Mouse (Mus musculus) lung, postnatal 0 days (tissue): ENCODE measurements around the gene Chd9. TPM values are rescaled to one million over a fixed set of nuclear protein-coding genes. Genes with fewer than 3 reads are reported as not detected.

Experiments used
- ATAC-seq: fragments of 200-750 bp; cut with Nextera tagmentation; 2 replicates; pipeline ENCODE4 v1.8.0; 2017; ENCODE audit warnings: moderate library complexity
- DNase-seq: peaks from one replicate; pipeline ENCODE4 v3.0.0-alpha.2; 2016; ENCODE audit warnings: low spot score
- H3K27ac ChIP-seq: fragments of 300-500 bp; sonication (generic); 2 replicates; pipeline ENCODE4 v1.5.1; 2014; ENCODE audit warnings: antibody characterized with exemption, mild to moderate bottlenecking, low read length, mixed read lengths
- H3K27me3 ChIP-seq: fragments of 300-500 bp; sonication (generic); replicated peaks from 2 replicates; pipeline ENCODE4 v1.6.1; 2014; ENCODE audit warnings: low read length, mixed read lengths; ENCODE audit not compliant: insufficient read depth
- H3K36me3 ChIP-seq: fragments of 300-500 bp; sonication (generic); 2 replicates; pipeline ENCODE4 v1.6.1; 2014; ENCODE audit warnings: low read length, mixed read lengths; ENCODE audit not compliant: insufficient read depth
- H3K4me1 ChIP-seq: fragments of 300-500 bp; sonication (generic); 2 replicates; pipeline ENCODE4 v1.6.1; 2014; ENCODE audit warnings: antibody characterized with exemption, low read depth, low read length, mixed read lengths; ENCODE audit not compliant: insufficient read depth
- H3K4me2 ChIP-seq: fragments of 300-500 bp; sonication (generic); replicated peaks from 2 replicates; pipeline ENCODE4 v1.6.1; 2014; ENCODE audit warnings: low read depth, mild to moderate bottlenecking, low read length, moderate library complexity, mixed read lengths
- H3K4me3 ChIP-seq: fragments of 300-500 bp; sonication (generic); 2 replicates; pipeline ENCODE4 v1.5.1; 2014; ENCODE audit warnings: low read depth, low read length
- H3K9ac ChIP-seq: fragments of 300-500 bp; sonication (generic); replicated peaks from 2 replicates; pipeline ENCODE4 v1.6.1; 2014; ENCODE audit warnings: low read depth, mild to moderate bottlenecking
- H3K9me3 ChIP-seq: fragments of 300-500 bp; sonication (generic); 2 replicates; pipeline ENCODE4 v1.6.1; 2016; ENCODE audit warnings: low read length, mixed read lengths
- CTCF ChIP-seq: IDR thresholded peaks from 2 replicates; pipeline ENCODE4 v1.5.1; 2016; ENCODE audit warnings: antibody characterized with exemption, mild to moderate bottlenecking
- EP300 ChIP-seq: IDR thresholded peaks from 2 replicates; pipeline ENCODE4 v1.6.1; 2016; ENCODE audit warnings: antibody characterized with exemption, mild to moderate bottlenecking, control low read depth
- WGBS: fragments of 180-500 bp; shearing (Covaris S2); extraction: QIAGEN DNeasy Blood & Tissue Kit; methylation state at CpG from one replicate; pipeline ENCODE4 v1.1.7; 2014; 5-methylcytosine and 5-hydroxymethylcytosine counted together
- polyA plus RNA-seq: library from polyadenylated mRNA; unstranded; fragments of >200 nt; fragmentation: Nextera tagmentation; extraction: Ambion mirVana; gene quantifications from 2 replicates; pipeline ENCODE4 v1.2.1, GENCODE M21; 2015

Chd9 gene
- polyA plus RNA-seq, 1 experiment from 2014 or later: 122 TPM

DNA sequence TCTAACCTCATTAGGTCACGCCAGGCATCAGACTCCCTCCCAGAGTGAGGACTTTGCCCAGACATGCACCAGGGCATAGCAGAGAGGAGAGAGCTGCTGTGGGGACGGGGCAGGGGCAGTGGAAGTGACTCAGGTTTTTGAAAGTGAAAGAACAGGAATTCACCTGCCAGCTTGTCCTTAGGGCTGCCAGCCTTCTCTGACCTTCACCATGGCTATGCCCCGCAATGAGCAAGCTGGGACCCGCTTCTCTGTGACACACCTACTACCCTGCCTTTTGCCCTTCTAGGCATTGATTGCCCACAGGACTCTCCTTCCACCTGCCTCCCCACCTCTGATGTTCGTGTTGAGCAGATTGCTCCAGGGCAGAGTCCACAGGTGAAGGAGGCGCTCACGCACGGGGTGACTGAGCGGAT, 2.7 kb upstream of the Chd9 start:
- TF ChIP-seq CTCF: no peak
- TF ChIP-seq EP300: no peak
- WGBS: 79% methylated on average over 9 of the region's 9 CpGs

DNA sequence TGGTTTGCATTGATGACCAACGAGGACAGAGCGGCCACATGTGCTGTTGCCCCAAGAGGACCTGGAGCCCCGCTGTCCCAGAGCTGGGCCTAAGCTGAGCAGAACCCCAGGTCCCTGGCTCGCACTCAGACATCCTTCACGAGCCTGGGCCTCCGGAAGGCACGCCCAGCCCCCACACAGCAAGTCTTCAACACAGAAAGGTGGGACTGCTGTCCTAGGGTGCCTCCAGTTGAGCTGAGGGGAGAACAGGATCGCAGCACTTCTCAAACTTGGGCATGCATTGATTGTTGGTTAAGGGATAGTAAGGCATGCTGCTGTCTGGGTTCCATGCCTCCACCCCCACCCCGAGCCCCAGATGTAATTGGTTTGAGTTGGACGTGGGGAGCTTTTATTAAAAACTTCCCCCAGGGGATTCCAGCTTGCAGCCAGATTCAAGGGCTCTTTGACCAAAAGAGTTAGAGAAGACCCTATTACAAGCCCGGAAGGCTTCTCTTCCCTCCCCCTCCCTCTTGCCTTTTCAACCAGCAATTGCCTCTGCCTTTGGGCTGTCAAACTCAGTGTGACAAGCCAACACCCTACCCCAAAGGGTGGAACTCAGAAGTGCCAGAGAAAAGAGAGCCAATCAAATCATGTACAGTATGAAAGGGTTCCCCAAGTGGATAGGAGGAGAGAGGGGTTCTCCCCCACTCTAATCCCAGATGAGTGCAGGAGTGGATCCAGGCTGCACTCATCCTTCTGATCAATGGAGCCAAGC, 1.0 kb downstream of the Chd9 start:
- no peaks in the 10 kb centered on the region for H3K27me3 ChIP-seq
- H3K27ac ChIP-seq: 0 out of 2 replicates have a peak overlapping the region, but pooled peaks have one; percentile 27
- H3K4me1 ChIP-seq: no peaks in the 10 kb centered on the region; the same call in 1 of the 2 replicates
- ATAC-seq (peak; percentile 72), DNase-seq (peak; percentile 34)
- H3K9ac ChIP-seq: peak overlapping the region; percentile 44
- H3K36me3 ChIP-seq: no peaks in the 10 kb centered on the region
- 6% methylated on average over 11 of the region's 11 CpGs for WGBS
- H3K4me2 ChIP-seq: peak overlapping the region; percentile 72
- peak overlapping the region; percentile 52 for H3K4me3 ChIP-seq
- H3K9me3 ChIP-seq: no peaks in the 10 kb centered on the region
- TF ChIP-seq EP300 (no peak), CTCF (no peak)

More for the DNA sequence above, 2.7 kb upstream of the Chd9 start:
- Histone ChIP-seq H3K4me2 (no peak overlapping the region), H3K9me3 (no peaks in the 10 kb centered on the region), H3K4me1 (no peaks in the 10 kb centered on the region; the same call in 1 of the 2 replicates), H3K36me3 (no peaks in the 10 kb centered on the region), H3K9ac (no peak overlapping the region), H3K27me3 (no peaks in the 10 kb centered on the region), H3K4me3 (no peak overlapping the region), H3K27ac (no peak overlapping the region)
- ATAC-seq (no peak), DNase-seq (no peak)

DNA sequence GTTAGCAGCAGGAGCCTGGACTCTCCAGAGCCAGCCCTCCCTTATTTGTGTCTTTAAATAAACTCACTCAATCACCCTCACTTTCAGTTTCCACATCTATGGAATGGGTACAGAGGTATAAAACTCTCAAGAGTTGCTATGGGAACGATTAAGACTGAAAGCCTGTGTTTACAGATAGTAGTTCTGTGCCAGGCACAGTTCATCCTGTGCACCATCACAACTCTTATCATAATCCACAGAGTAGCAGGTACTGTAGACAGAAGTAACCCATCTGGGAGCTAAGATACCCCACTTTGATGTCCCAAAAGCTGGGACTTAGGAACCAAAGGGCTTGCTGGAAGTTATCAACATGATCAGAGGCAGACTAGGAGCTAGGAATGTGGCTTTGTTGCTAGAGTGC, 1.7 kb downstream of the Chd9 start:
- Histone ChIP-seq H3K4me1 (no peaks in the 10 kb centered on the region; the same call in 1 of the 2 replicates), H3K27ac (no peak overlapping the region), H3K4me2 (peak overlapping the region; percentile 72; the same call in 1 of the 2 replicates), H3K9me3 (no peaks in the 10 kb centered on the region), H3K27me3 (no peaks in the 10 kb centered on the region), H3K9ac (no peak overlapping the region), H3K4me3 (no peak overlapping the region), H3K36me3 (no peaks in the 10 kb centered on the region)
- ATAC-seq: no peak
- TF ChIP-seq EP300 (no peak), CTCF (no peak)
- no peak for DNase-seq
- WGBS: 45% methylated on average over 1 of the region's 1 CpGs

DNA sequence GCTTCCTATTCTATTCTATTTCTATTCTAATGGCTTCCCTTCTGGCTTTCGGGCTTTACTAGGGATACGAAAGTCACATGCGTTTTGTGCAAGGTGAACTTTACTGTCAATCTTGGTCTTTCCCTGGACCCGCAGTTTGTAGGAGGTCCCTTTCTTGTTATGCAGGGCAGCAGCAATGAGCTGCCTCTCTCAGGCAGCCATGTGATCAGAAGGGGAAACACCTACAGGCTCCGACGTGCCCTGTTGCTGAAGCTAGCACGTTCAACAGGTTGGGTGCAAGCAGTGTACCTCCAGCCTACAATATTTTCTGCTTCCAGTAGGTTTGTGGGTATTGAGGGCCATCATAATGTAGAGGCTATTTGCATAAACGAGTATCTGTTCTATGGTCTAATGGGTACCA, 2.8 kb downstream of the Chd9 start:
- no peaks in the 10 kb centered on the region for H3K9me3 ChIP-seq
- no peak for ATAC-seq
- no peak for DNase-seq
- H3K9ac ChIP-seq: no peak overlapping the region
- no peak overlapping the region for H3K4me2 ChIP-seq
- H3K4me3 ChIP-seq: no peak overlapping the region
- no peak overlapping the region for H3K27ac ChIP-seq
- TF ChIP-seq EP300 (no peak), CTCF (no peak)
- no peaks in the 10 kb centered on the region for H3K27me3 ChIP-seq
- WGBS: 68% methylated on average over 8 of the region's 8 CpGs
- H3K36me3 ChIP-seq: no peaks in the 10 kb centered on the region
- H3K4me1 ChIP-seq: no peaks in the 10 kb centered on the region; the same call in 1 of the 2 replicates

DNA sequence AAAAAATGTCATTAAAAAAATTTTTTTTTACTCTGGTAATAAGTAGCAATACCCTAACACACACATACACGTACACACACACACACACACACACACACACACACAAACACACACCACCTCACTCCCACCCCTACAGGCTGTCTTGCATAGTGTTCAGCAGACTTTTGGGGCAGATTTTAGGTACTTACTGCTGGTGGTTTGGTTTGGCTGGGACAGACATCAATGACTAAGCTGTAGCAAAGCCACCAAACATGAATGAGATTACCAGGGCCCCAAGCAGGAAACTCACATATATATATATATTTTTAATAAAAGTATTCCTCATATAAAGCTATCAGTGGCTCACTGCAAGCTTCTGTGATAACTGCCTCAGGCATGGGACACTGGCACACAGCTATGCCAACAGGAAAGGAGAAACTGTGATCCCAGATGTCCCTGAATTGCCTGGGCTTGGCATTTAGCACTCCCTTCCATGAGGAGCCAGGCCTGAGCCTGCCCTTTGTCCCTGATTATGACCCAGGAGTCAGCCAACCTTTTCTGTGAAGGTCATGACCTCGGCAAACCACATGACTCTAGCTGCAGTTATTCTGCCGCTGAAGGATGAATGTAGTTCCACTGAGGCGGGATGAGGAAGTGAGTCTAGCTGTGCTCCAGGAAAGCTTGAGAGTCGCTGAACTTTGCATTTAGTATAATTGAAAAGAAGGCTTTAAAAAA, 4.6 kb downstream of the Chd9 start:
- H3K9me3 ChIP-seq: no peaks in the 10 kb centered on the region
- TF ChIP-seq EP300 (no peak), CTCF (no peak)

GRCm38 (mm10) chr8:90833628-90834320, 5.6 kb downstream of the Chd9 start:
- Histone ChIP-seq H3K4me2 (no peak overlapping the region), H3K27me3 (no peaks in the 10 kb centered on the region), H3K36me3 (no peaks in the 10 kb centered on the region), H3K9ac (no peak overlapping the region), H3K9me3 (no peaks in the 10 kb centered on the region), H3K4me3 (no peak overlapping the region), H3K4me1 (no peaks in the 10 kb centered on the region; the same call in 1 of the 2 replicates), H3K27ac (no peak overlapping the region)
- ATAC-seq: no peak
- 60% methylated on average over 6 of the region's 6 CpGs for WGBS
- DNase-seq: no peak
- TF ChIP-seq EP300 (no peak), CTCF (no peak)

More for the DNA sequence above, 4.6 kb downstream of the Chd9 start:
- ATAC-seq (no peak), DNase-seq (no peak)
- WGBS: 65% methylated on average over 5 of the region's 5 CpGs
- Histone ChIP-seq H3K27ac (no peak overlapping the region), H3K4me2 (no peak overlapping the region), H3K4me1 (no peaks in the 10 kb centered on the region; the same call in 1 of the 2 replicates), H3K9ac (no peak overlapping the region), H3K27me3 (no peaks in the 10 kb centered on the region), H3K4me3 (no peak overlapping the region), H3K36me3 (no peaks in the 10 kb centered on the region)
